Mouse (Mus musculus) lung, embryonic 16.5 days (tissue): ENCODE measurements at regions not wholly inside any gene's neighbourhood (a gene's known extent, or its start where the extent isn't known, plus 50 kb on each side); places are given as distances from the start of the nearest gene placed in this dataset.
A peak's percentile ranks its signal among the peaks of the same experiment; 100 is the strongest.

Experiments used
- ATAC-seq: fragments of 200-750 bp; cut with Nextera tagmentation; 2 replicates; pipeline ENCODE4 v1.8.0; 2017; ENCODE audit warnings: low read depth, mild to moderate bottlenecking, moderate library complexity
- H3K27ac ChIP-seq: fragments of 300-500 bp; sonication (generic); 2 replicates; pipeline ENCODE4 v1.5.1; 2014; ENCODE audit warnings: mild to moderate bottlenecking, control low read depth, low read length
- H3K27me3 ChIP-seq: fragments of 300-500 bp; sonication (generic); 2 replicates; pipeline ENCODE4 v1.6.1; 2014; ENCODE audit warnings: low read depth, low read length, mixed read lengths; ENCODE audit not compliant: control insufficient read depth, insufficient read depth
- H3K36me3 ChIP-seq: fragments of 300-500 bp; sonication (generic); 2 replicates; pipeline ENCODE4 v1.6.1; 2014; ENCODE audit warnings: low read length; ENCODE audit not compliant: control insufficient read depth, insufficient read depth
- H3K4me1 ChIP-seq: fragments of 300-500 bp; sonication (generic); replicated peaks from 2 replicates; pipeline ENCODE4 v1.6.1; 2014; ENCODE audit warnings: low read length, mixed read lengths; ENCODE audit not compliant: control insufficient read depth, insufficient read depth
- H3K4me2 ChIP-seq: fragments of 300-500 bp; sonication (generic); 2 replicates; pipeline ENCODE4 v1.6.1; 2014; ENCODE audit warnings: low read depth, low read length, control low read depth
- H3K4me3 ChIP-seq: fragments of 300-500 bp; sonication (generic); 2 replicates; pipeline ENCODE4 v1.5.1; 2014; ENCODE audit warnings: mild to moderate bottlenecking, low read length, control low read depth
- H3K9ac ChIP-seq: fragments of 300-500 bp; sonication (generic); 2 replicates; pipeline ENCODE4 v1.6.1; 2014; ENCODE audit warnings: low read length, control low read depth
- H3K9me3 ChIP-seq: fragments of 300-500 bp; sonication (generic); 2 replicates; pipeline ENCODE4 v1.6.1; 2016; ENCODE audit warnings: low read length; ENCODE audit not compliant: control insufficient read depth
- WGBS: fragments of 180-500 bp; shearing (Covaris S2); extraction: QIAGEN DNeasy Blood & Tissue Kit; methylation state at CpG from one replicate; pipeline ENCODE4 v1.1.7; 2014; 5-methylcytosine and 5-hydroxymethylcytosine counted together

DNA sequence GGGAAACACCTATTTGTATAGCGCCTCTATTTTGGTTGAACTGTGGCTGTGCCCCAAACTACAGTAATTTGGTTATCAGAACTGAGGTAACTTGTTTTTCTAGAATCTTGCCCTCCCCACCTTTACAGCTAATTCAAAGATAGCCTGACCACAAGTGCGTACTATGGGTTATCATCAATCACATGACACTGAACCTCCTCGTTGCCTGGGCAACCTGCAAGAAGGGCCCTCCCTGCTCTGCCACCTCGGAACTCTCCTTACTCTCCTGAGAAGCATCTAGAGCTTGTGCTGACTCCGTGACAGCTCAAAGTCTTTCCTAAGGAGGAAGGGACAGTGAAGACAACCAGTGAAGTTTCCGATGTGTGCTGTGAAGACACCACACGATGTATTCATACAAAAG, 72.2 kb upstream of the Mark1 start:
- Histone ChIP-seq H3K4me1 (peaks cover 3% of the 10 kb centered on the region; the same call in 1 of the 2 replicates), H3K9ac (no peak overlapping the region), H3K4me2 (no peak overlapping the region), H3K36me3 (no peaks in the 10 kb centered on the region), H3K27ac (no peak overlapping the region), H3K9me3 (no peaks in the 10 kb centered on the region), H3K4me3 (no peak overlapping the region), H3K27me3 (no peaks in the 10 kb centered on the region)
- ATAC-seq: no peak
- 35% methylated on average over 7 of the region's 7 CpGs for WGBS

DNA sequence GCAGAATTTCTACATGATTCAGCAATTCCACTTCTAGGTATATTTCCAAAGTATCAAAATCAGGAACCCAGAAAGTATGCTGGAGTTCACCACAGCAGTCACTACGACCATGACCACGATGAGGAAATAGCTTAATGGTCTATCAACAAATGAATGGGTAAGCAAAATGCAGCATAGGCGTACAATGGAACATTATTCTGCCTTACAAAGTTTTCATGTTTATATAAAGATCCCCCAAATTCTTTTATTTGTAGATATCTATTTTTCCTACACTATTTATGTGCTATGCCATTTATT, 71.4 kb upstream of the Mark1 start:
- 79% methylated on average over 3 of the region's 3 CpGs for WGBS
- Histone ChIP-seq H3K4me1 (peaks cover 3% of the 10 kb centered on the region; the same call in 1 of the 2 replicates), H3K9me3 (no peaks in the 10 kb centered on the region), H3K27me3 (no peaks in the 10 kb centered on the region), H3K4me3 (no peak overlapping the region), H3K4me2 (no peak overlapping the region), H3K27ac (no peak overlapping the region), H3K9ac (no peak overlapping the region), H3K36me3 (no peaks in the 10 kb centered on the region)
- no peak for ATAC-seq

DNA sequence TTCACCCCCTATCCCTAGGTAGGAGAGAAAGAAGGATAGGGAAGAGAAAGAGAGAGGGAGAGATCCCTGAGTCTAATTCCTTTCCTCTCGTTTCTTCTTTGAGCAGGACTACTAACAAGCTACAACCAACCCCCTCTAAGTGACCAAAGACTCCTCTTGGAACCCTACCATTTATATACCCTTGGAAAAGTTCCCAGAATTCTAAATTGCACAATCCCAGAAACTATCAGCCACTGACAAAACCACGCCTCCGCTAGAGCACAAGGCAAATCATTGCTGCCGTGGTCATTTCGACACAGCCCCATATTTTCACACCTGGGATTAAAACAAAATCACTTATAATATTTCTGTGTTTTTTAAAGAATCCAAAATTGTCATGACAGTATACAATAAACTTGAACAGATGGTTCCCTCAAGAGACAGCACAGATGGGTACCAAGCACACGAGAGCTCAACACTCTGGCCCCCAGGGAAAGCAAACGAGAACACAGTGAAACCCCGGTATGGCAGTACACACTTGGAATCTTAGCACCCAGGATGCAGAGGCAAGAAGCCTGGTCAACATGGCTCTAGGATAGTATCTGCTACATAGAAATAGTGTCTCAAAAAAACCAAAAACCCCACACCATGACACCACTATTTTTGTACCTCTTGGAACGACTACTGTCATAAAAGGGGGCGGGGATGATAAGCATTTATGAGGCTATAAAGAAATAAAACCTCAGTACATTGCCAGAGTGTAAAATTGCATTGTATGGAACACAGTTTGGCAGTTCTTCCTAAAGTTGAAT, 70.9 kb upstream of the Mark1 start:
- H3K27ac ChIP-seq: peak overlapping the region; percentile 53; the same call in 1 of the 2 replicates
- no peak overlapping the region for H3K9ac ChIP-seq
- H3K36me3 ChIP-seq: no peaks in the 10 kb centered on the region
- peak; percentile 92 for ATAC-seq
- H3K27me3 ChIP-seq: no peaks in the 10 kb centered on the region
- H3K4me2 ChIP-seq: peak overlapping the region; percentile 20
- 43% methylated on average over 10 of the region's 10 CpGs for WGBS
- no peaks in the 10 kb centered on the region for H3K9me3 ChIP-seq
- H3K4me3 ChIP-seq: no peak overlapping the region
- H3K4me1 ChIP-seq: peaks cover 3% of the 10 kb centered on the region; the same call in 1 of the 2 replicates

DNA sequence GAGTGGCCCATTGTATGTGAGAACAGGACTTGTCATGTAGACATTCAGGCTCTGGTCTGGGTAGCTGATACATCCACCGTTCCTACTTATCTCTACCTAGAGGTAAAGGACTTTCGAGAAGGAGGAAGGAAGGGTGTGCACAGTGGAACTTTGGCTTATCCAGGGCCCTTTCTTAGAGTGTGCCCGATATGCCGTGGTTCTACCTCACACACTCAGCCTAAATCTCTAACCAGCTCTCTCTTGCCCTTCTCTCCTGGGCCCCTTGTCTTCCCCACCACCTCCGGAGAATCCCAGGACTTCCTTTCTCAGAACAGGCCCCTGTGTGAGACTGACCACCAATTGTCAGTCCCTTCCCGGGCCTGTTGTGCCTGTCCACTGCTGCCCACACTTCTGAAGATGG, 68.8 kb upstream of the Mark1 start:
- Histone ChIP-seq H3K4me3 (no peak overlapping the region), H3K4me1 (peaks cover 3% of the 10 kb centered on the region; the same call in 1 of the 2 replicates), H3K9me3 (no peaks in the 10 kb centered on the region), H3K36me3 (no peaks in the 10 kb centered on the region), H3K27ac (no peak overlapping the region), H3K27me3 (no peaks in the 10 kb centered on the region), H3K9ac (no peak overlapping the region), H3K4me2 (no peak overlapping the region)
- WGBS: 61% methylated on average over 6 of the region's 6 CpGs
- no peak for ATAC-seq

DNA sequence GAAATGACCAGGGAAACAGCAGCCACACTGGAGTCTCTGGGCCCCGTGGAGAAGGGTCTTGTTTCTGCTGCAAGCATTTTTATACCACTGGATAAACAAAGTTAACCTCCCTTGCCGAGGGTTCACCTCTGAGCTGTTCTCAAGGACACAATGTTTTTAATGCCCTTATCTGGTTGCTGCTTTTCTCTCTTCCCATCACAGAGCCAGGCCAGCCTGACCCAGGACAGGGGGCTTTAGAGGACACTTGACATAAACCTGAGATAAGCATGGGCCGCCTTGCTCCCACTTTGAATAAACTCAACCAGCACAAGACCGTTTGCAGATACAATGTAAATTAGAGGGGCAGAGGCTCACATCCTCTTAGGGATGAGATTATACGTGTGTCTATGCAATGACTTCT, 68.3 kb upstream of the Mark1 start:
- Histone ChIP-seq H3K4me3 (no peak overlapping the region), H3K4me2 (no peak overlapping the region), H3K4me1 (peaks cover 3% of the 10 kb centered on the region; the same call in 1 of the 2 replicates), H3K36me3 (no peaks in the 10 kb centered on the region), H3K27me3 (no peaks in the 10 kb centered on the region), H3K9ac (no peak overlapping the region), H3K9me3 (no peaks in the 10 kb centered on the region), H3K27ac (no peak overlapping the region)
- ATAC-seq: no peak
- 23% methylated on average over 5 of the region's 5 CpGs for WGBS

DNA sequence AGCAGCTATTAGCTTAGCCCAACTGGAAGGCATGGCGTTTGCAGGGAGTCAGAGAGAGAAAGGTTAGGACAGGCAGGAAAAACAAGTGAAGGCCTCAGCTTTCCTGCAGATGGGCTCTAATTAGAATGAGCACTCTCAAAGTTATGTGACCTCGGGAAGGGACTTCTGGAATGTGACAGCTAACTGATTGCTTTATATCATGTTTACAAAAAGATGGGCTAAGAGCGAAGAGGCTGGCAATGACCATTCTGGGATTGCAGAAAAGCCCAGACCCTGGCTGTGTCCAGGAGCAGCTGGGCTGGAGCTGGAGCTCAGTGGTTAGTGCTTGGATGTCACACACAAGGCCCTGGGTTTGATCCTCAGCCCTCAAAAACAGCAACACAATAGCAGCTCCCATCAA, 65.7 kb upstream of the Mark1 start:
- 17% methylated on average over 3 of the region's 3 CpGs for WGBS
- no peak for ATAC-seq
- Histone ChIP-seq H3K27me3 (no peaks in the 10 kb centered on the region), H3K9ac (no peak overlapping the region), H3K36me3 (no peaks in the 10 kb centered on the region), H3K27ac (no peak overlapping the region), H3K9me3 (no peaks in the 10 kb centered on the region), H3K4me3 (no peak overlapping the region), H3K4me1 (no peaks in the 10 kb centered on the region), H3K4me2 (no peak overlapping the region)

GRCm38 (mm10) chr1:185062103-185062502, 62.7 kb upstream of the Mark1 start:
- Histone ChIP-seq H3K27ac (no peak overlapping the region), H3K9ac (no peak overlapping the region), H3K4me3 (no peak overlapping the region), H3K4me1 (no peaks in the 10 kb centered on the region), H3K27me3 (no peaks in the 10 kb centered on the region), H3K9me3 (no peaks in the 10 kb centered on the region), H3K36me3 (no peaks in the 10 kb centered on the region), H3K4me2 (no peak overlapping the region)
- WGBS: 66% methylated on average over 11 of the region's 11 CpGs
- no peak for ATAC-seq

DNA sequence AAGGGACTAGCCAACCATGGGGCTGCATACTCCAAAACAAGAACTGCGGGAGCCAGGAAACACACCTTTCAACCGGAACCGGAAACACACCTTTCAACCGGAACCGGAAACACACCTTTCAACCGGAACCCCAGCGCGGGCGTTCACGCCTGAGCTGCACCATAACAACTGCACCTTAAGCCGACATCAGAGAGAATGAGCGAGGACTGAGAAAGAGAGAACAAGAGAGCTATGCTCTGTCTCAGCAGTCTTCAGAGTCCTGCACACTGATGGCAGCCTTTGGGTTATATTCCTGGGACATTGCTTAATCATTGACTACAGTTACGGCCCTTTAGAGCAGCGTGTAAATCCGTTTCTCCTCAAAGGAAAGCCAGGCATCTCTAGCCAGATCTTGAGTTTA, 58.1 kb upstream of the Mark1 start:
- Histone ChIP-seq H3K27me3 (no peaks in the 10 kb centered on the region), H3K4me1 (no peaks in the 10 kb centered on the region), H3K4me2 (no peak overlapping the region), H3K4me3 (no peak overlapping the region), H3K36me3 (no peaks in the 10 kb centered on the region), H3K9ac (no peak overlapping the region), H3K27ac (no peak overlapping the region), H3K9me3 (no peaks in the 10 kb centered on the region)
- no peak for ATAC-seq
- WGBS: 80% methylated on average over 15 of the region's 15 CpGs

- Histone ChIP-seq H3K27ac (no peak overlapping the region), H3K27me3 (no peaks in the 10 kb centered on the region), H3K9ac (no peak overlapping the region), H3K4me1 (0 out of 2 replicates have a peak, but pooled peaks cover 3% of the 10 kb centered on the region), H3K36me3 (no peaks in the 10 kb centered on the region), H3K4me2 (no peak overlapping the region), H3K9me3 (no peaks in the 10 kb centered on the region), H3K4me3 (no peak overlapping the region)
- no peak for ATAC-seq
- 81% methylated on average over 6 of the region's 6 CpGs for WGBS
Observed at GRCm38 (mm10) chr1:185052700-185053099, 53.3 kb upstream of the Mark1 start.
